Mouse (Mus musculus) lung, postnatal 0 days (tissue): ENCODE results near the gene Iba57.

Experiments used
- CTCF ChIP-seq: IDR thresholded peaks from 2 replicates; pipeline ENCODE4 v1.5.1; 2016; ENCODE audit warnings: antibody characterized with exemption, mild to moderate bottlenecking
- EP300 ChIP-seq: IDR thresholded peaks from 2 replicates; pipeline ENCODE4 v1.6.1; 2016; ENCODE audit warnings: antibody characterized with exemption, mild to moderate bottlenecking, control low read depth

- TF ChIP-seq CTCF: no peak
- no peak for TF ChIP-seq EP300
These were observed 22.0 kb upstream of the Iba57 start for GRCm38 (mm10) chr11:59185490-59185889.
